Mouse (Mus musculus): ENCODE measurements around the gene Sync.

DNA sequence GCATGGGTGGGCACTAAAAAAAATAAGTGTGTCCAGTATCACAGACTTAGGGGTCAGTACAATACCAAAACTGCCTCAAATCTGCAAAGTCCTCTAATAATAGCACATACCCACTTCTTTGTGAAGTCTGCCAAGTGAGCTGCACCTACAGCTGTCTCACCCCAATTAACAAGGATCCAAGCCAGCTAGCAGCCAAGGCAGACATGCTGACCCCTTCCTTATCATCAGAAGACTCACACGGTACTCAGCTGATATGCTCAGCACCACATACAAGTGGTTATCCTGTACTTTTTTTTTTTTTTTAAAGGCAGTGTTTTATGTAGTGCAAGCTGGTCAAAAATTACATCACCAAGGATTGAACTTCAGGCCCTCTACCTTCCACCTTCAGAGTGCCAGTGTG, 16.9 kb downstream of the Sync start:
- TF ChIP-seq GATA1 (IDR thresholded peaks at IDR 0.05; ENCODE audit: borderline replicate concordance, low read length) = no peak
- TF ChIP-seq FLI1 (IDR thresholded peaks at IDR 0.05; ENCODE audit: low read length) = no peak
